Mouse (Mus musculus) heart, postnatal 0 days (tissue): ENCODE measurements around the gene Osmr.

Source experiments
- CTCF ChIP-seq: IDR thresholded peaks from 2 replicates; pipeline ENCODE4 v1.5.1; 2016; ENCODE audit warnings: antibody characterized with exemption, control low read depth, low read depth
- EP300 ChIP-seq: IDR thresholded peaks from 2 replicates; pipeline ENCODE4 v1.6.1; 2016; ENCODE audit warnings: antibody characterized with exemption, low read depth

DNA sequence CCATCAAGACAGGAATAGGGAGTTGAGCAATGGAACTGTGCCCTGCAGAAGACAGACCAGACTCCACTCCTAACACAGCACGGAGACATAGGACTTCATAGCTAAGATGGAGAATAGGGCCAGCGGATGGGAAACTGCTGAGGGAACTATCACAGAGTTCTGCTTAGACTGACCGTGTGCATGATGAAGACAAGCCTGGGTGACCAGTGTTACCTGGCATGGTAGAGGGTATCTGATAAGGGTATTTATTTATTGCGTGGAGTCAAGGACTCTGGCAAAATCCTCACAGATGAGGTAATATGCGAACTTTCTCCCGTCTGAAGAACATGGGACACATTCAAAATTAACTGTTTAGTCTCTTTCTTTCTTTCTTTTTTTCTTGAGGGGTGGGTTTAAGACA lies 9.5 kb upstream of the Osmr start:
- TF ChIP-seq CTCF (no peak), EP300 (no peak)
